Mouse (Mus musculus): ENCODE data around the gene Chmp4b. TPM values are rescaled to one million over a fixed set of nuclear protein-coding genes. Genes with fewer than 3 reads are reported as not detected.

Chmp4b gene
- total RNA-seq, 2 experiments from 2014 or later = 79.5 to 99.0 TPM

- no peak for ATAC-seq (replicated peaks; ENCODE audit: low FRiP score, low TSS enrichment, poor library complexity, severe bottlenecking)
Measured at GRCm38 (mm10) chr2:154711701-154712100, 60.2 kb downstream of the Chmp4b start.

GRCm38 (mm10) chr2:154712271-154712677, 60.8 kb downstream of the Chmp4b start:
- peak; percentile 88 for ATAC-seq (replicated peaks; ENCODE audit: low FRiP score, low TSS enrichment, poor library complexity, severe bottlenecking)

GRCm38 (mm10) chr2:154713083-154713482, 61.6 kb downstream of the Chmp4b start:
- peak; percentile 16; the same call in 1 of the 2 replicates for ATAC-seq (replicated peaks; ENCODE audit: low FRiP score, low TSS enrichment, poor library complexity, severe bottlenecking)

- ATAC-seq (replicated peaks; ENCODE audit: low FRiP score, low TSS enrichment, poor library complexity, severe bottlenecking) = no peak
Measured at GRCm38 (mm10) chr2:154713964-154714363, 62.5 kb downstream of the Chmp4b start.

GRCm38 (mm10) chr2:154716586-154716985, 65.1 kb downstream of the Chmp4b start:
- ATAC-seq (replicated peaks; ENCODE audit: low FRiP score, low TSS enrichment, poor library complexity, severe bottlenecking) = no peak

- no peak for ATAC-seq (replicated peaks; ENCODE audit: low FRiP score, low TSS enrichment, poor library complexity, severe bottlenecking)
Measured at GRCm38 (mm10) chr2:154717081-154717480, 65.6 kb downstream of the Chmp4b start.

GRCm38 (mm10) chr2:154718855-154719556, 67.5 kb downstream of the Chmp4b start:
- no peak for ATAC-seq (replicated peaks; ENCODE audit: low FRiP score, low TSS enrichment, poor library complexity, severe bottlenecking)

- no peak for ATAC-seq (replicated peaks; ENCODE audit: low FRiP score, low TSS enrichment, poor library complexity, severe bottlenecking)
Measured at GRCm38 (mm10) chr2:154720315-154720714, 68.8 kb downstream of the Chmp4b start.

GRCm38 (mm10) chr2:154723473-154723872, 72.0 kb downstream of the Chmp4b start:
- no peak for ATAC-seq (replicated peaks; ENCODE audit: low FRiP score, low TSS enrichment, poor library complexity, severe bottlenecking)

- ATAC-seq (replicated peaks; ENCODE audit: low FRiP score, low TSS enrichment, poor library complexity, severe bottlenecking) = no peak
Measured at GRCm38 (mm10) chr2:154729737-154730136, 78.2 kb downstream of the Chmp4b start.

- no peak for ATAC-seq (replicated peaks; ENCODE audit: low FRiP score, low TSS enrichment, poor library complexity, severe bottlenecking)
Measured at GRCm38 (mm10) chr2:154730841-154731240, 79.3 kb downstream of the Chmp4b start.

GRCm38 (mm10) chr2:154731916-154732315, 80.4 kb downstream of the Chmp4b start:
- no peak for ATAC-seq (replicated peaks; ENCODE audit: low FRiP score, low TSS enrichment, poor library complexity, severe bottlenecking)

- 0 out of 2 replicates have a peak, but pooled peaks have one; percentile 45 for ATAC-seq (replicated peaks; ENCODE audit: low FRiP score, low TSS enrichment, poor library complexity, severe bottlenecking)
Measured at GRCm38 (mm10) chr2:154732503-154733141, 81.1 kb downstream of the Chmp4b start.

- no peak for ATAC-seq (replicated peaks; ENCODE audit: low FRiP score, low TSS enrichment, poor library complexity, severe bottlenecking)
Measured at GRCm38 (mm10) chr2:154734977-154735376, 83.5 kb downstream of the Chmp4b start.

GRCm38 (mm10) chr2:154735416-154735815, 83.9 kb downstream of the Chmp4b start:
- ATAC-seq (replicated peaks; ENCODE audit: low FRiP score, low TSS enrichment, poor library complexity, severe bottlenecking) = no peak

GRCm38 (mm10) chr2:154735986-154736385, 84.5 kb downstream of the Chmp4b start:
- ATAC-seq (replicated peaks; ENCODE audit: low FRiP score, low TSS enrichment, poor library complexity, severe bottlenecking) = no peak

GRCm38 (mm10) chr2:154738621-154739020, 87.1 kb downstream of the Chmp4b start:
- ATAC-seq (replicated peaks; ENCODE audit: low FRiP score, low TSS enrichment, poor library complexity, severe bottlenecking) = no peak

- no peak for ATAC-seq (replicated peaks; ENCODE audit: low FRiP score, low TSS enrichment, poor library complexity, severe bottlenecking)
Measured at GRCm38 (mm10) chr2:154742911-154743819, 91.7 kb downstream of the Chmp4b start.

GRCm38 (mm10) chr2:154743915-154744314, 92.4 kb downstream of the Chmp4b start:
- ATAC-seq (replicated peaks; ENCODE audit: low FRiP score, low TSS enrichment, poor library complexity, severe bottlenecking) = no peak

Data from megakaryocyte-erythroid progenitor cell, adult 5-6 weeks (primary cell).